Mouse (Mus musculus) liver, adult (tissue): ENCODE data around the gene Rpl6.

ENCODE experiments used
- GATA4 ChIP-seq: IDR thresholded peaks from 2 replicates; pipeline ENCODE4 v1.6.1; 2014; ENCODE audit warnings: mild to moderate bottlenecking, low read length; ENCODE audit not compliant: insufficient replicate concordance

Rpl6 gene

GRCm38 (mm10) chr5:121188265-121188664 is 16.0 kb upstream of the Rpl6 start:
- no peak for TF ChIP-seq GATA4

- TF ChIP-seq GATA4, result no peak
These were observed 15.1 kb upstream of the Rpl6 start for GRCm38 (mm10) chr5:121189182-121189581.

GRCm38 (mm10) chr5:121190210-121190835 is 14.0 kb upstream of the Rpl6 start:
- no peak for TF ChIP-seq GATA4

GRCm38 (mm10) chr5:121190836-121191583 is 13.3 kb upstream of the Rpl6 start, which contains the start of gene Ptpn11:
Gene Ptpn11 (minus strand): TSS chr5:121191397.
- TF ChIP-seq GATA4, result peak; percentile 77; the same call in 1 of the 2 replicates

GRCm38 (mm10) chr5:121191584-121191906 is 12.7 kb upstream of the Rpl6 start:
- TF ChIP-seq GATA4, result no peak

GRCm38 (mm10) chr5:121194173-121194572 is 10.1 kb upstream of the Rpl6 start:
- TF ChIP-seq GATA4, result no peak

GRCm38 (mm10) chr5:121196764-121197163 is 7.5 kb upstream of the Rpl6 start:
- TF ChIP-seq GATA4, result no peak

- no peak for TF ChIP-seq GATA4
These were observed 6.9 kb upstream of the Rpl6 start for GRCm38 (mm10) chr5:121197337-121197736.

GRCm38 (mm10) chr5:121198376-121198775 is 5.9 kb upstream of the Rpl6 start:
- TF ChIP-seq GATA4, result no peak

GRCm38 (mm10) chr5:121201739-121202138 is 2.5 kb upstream of the Rpl6 start:
- no peak for TF ChIP-seq GATA4

GRCm38 (mm10) chr5:121202467-121202866 is 1.8 kb upstream of the Rpl6 start:
- no peak for TF ChIP-seq GATA4

- TF ChIP-seq GATA4, result no peak
These were observed 2.3 kb downstream of the Rpl6 start for GRCm38 (mm10) chr5:121206540-121206939.

- TF ChIP-seq GATA4, result no peak
These were observed 2.7 kb downstream of the Rpl6 start for GRCm38 (mm10) chr5:121206984-121207383.

GRCm38 (mm10) chr5:121209755-121210600 is 5.7 kb downstream of the Rpl6 start:
- no peak for TF ChIP-seq GATA4

- TF ChIP-seq GATA4, result no peak
These were observed 6.3 kb downstream of the Rpl6 start for GRCm38 (mm10) chr5:121210601-121210924.

GRCm38 (mm10) chr5:121212108-121212507 is 7.8 kb downstream of the Rpl6 start:
- TF ChIP-seq GATA4, result no peak
